Comparison of ENCODE assay signal across 25 mouse cellular contexts in the genomic region with DNA sequence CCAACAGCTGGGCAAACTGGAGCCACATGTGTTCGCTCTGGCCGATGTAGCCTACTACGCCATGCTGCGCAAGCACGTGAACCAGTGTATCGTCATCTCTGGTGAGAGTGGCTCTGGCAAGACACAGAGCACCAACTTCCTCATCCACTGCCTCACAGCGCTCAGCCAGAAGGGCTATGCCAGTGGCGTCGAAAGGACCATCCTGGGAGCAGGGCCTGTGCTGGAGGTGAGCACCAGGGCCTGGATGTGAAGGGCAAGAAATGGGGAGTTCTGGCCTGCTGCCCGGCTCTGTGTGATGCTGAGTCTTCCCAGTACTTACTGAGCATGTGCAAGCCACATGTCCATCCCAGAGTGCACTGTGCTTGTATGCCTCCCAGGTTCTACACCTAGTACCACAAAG. TPM values are rescaled to one million over a fixed set of nuclear protein-coding genes. Genes with fewer than 3 reads are reported as not detected.
DNase-seq lines count a peak whose midpoint lies in the region; ATAC-seq and TF ChIP-seq lines count a peak whose summit lies in the region.
"Had no signal": no experiment of that assay in that cellular context is flagged by ENCODE, and none has a peak within 500 bp of the region (broad histone marks: within the 10 kb centered on the region; RNA-seq: fewer than 3 reads in every experiment).

No protein-coding gene starts in this region.

- no peak for DNase-seq in gastrocnemius, adult 2 months
- no peak for DNase-seq in gastrocnemius, adult 18-20 months (ENCODE audit: low spot score)
- no peak for DNase-seq in heart, postnatal 0 days (ENCODE audit: low spot score)
- no peak for DNase-seq in heart, adult 2 months
- no peak for DNase-seq in yolk sac, embryonic 10.5 days (ENCODE audit: low spot score)
- DNase-seq: adrenal gland, postnatal 10 days; adrenal gland, postnatal 36 days; cerebellum, adult 11 months; cerebellum, adult 2 months; cerebellum, adult 9-11 months; cerebellum, postnatal 25 days; forebrain, postnatal 0 days; gastrocnemius, postnatal 14 days; heart, adult 18-20 months; heart, postnatal 10 days had no signal

- intact Hi-C loops in gastrocnemius, adult 2 months (cut with DNase I), result no loop called here
- intact Hi-C loops in heart, adult 2 months (cut with DNase I), result no loop called here

- ATAC-seq in heart, postnatal 0 days (ENCODE audit: insufficient read depth, low read depth), result 0 out of 2 replicates have a peak, but pooled peaks have one; percentile 7
- ATAC-seq: forebrain, embryonic 14.5 days; forebrain, postnatal 0 days; intestine, postnatal 0 days; Patski had no signal

- H3K36me3 ChIP-seq in heart, postnatal 0 days (replicated peaks; ENCODE audit: control insufficient read depth, insufficient read depth, low read length), result peaks cover 34% of the 10 kb centered on the region
- no peaks in the 10 kb centered on the region for H3K36me3 ChIP-seq in heart, adult 2 months (ENCODE audit: control insufficient read depth, insufficient read depth, low read length)
- H3K36me3 ChIP-seq in E14TG2a.4 (ENCODE audit: insufficient read depth, low read length), result peaks cover 59% of the 10 kb centered on the region

- no peak overlapping the region for H3K4me2 ChIP-seq in heart, postnatal 0 days (ENCODE audit: low read depth, low read length)
- H3K4me2 ChIP-seq: embryonic facial prominence, embryonic 12.5 days; embryonic facial prominence, embryonic 15.5 days; hindbrain, embryonic 12.5 days; hindbrain, embryonic 15.5 days had no signal

- H3K9ac ChIP-seq in heart, postnatal 0 days (replicated peaks; ENCODE audit: low read depth, low read length), result no peak overlapping the region; the same call in 1 of the 2 replicates
- H3K9ac ChIP-seq in heart, adult 2 months (ENCODE audit: low read depth, low read length), result no peak overlapping the region
- H3K9ac ChIP-seq: embryonic facial prominence, embryonic 12.5 days; embryonic facial prominence, embryonic 15.5 days; forebrain, postnatal 0 days; hindbrain, embryonic 12.5 days; hindbrain, embryonic 15.5 days had no signal

- no peak for TF ChIP-seq EP300 in heart, postnatal 0 days (IDR thresholded peaks at IDR 0.05; ENCODE audit: low read depth)
- no peak for TF ChIP-seq EP300 in heart, adult 2 months (IDR thresholded peaks at IDR 0.05; ENCODE audit: insufficient read depth, low read depth, low read length)

- no peak for TF ChIP-seq CTCF in gastrocnemius, adult 2 months (IDR thresholded peaks at IDR 0.05)
- no peak for TF ChIP-seq CTCF in heart, postnatal 0 days (IDR thresholded peaks at IDR 0.05; ENCODE audit: low read depth)
- no peak for TF ChIP-seq CTCF in heart, adult 2 months (IDR thresholded peaks at IDR 0.05)
- no peak for TF ChIP-seq CTCF in E14TG2a.4 (conservative IDR thresholded peaks at IDR 0.05; ENCODE audit: low read length)

- H3K79me2 ChIP-seq in heart, adult 2 months (replicated peaks; ENCODE audit: control insufficient read depth, insufficient read depth, low read length), result peaks cover 5% of the 10 kb centered on the region

- H3K9me3 ChIP-seq in heart, postnatal 0 days (replicated peaks; ENCODE audit: control insufficient read depth, low read length), result no peaks in the 10 kb centered on the region
- no peaks in the 10 kb centered on the region for H3K9me3 ChIP-seq in E14TG2a.4 (ENCODE audit: low read length)
- H3K9me3 ChIP-seq: embryonic facial prominence, embryonic 12.5 days; embryonic facial prominence, embryonic 15.5 days; G1E; heart, embryonic 10.5 days; hindbrain, embryonic 12.5 days; hindbrain, embryonic 15.5 days had no signal

- peak overlapping the region; percentile 8; the same call in 1 of the 2 replicates for H3K27ac ChIP-seq in gastrocnemius, adult 2 months
- no peak overlapping the region for H3K27ac ChIP-seq in heart, postnatal 0 days (ENCODE audit: low read depth)
- H3K27ac ChIP-seq in heart, adult 2 months, result no peak overlapping the region
- H3K27ac ChIP-seq: embryonic facial prominence, embryonic 12.5 days; embryonic facial prominence, embryonic 15.5 days; heart, embryonic 10.5 days; hindbrain, embryonic 12.5 days; hindbrain, embryonic 15.5 days had no signal

- peaks cover 5% of the 10 kb centered on the region for H3K4me1 ChIP-seq in heart, postnatal 0 days (ENCODE audit: control insufficient read depth, insufficient read depth)
- H3K4me1 ChIP-seq in heart, adult 2 months (ENCODE audit: control insufficient read depth, insufficient read depth, low read length), result peaks cover 11% of the 10 kb centered on the region
- peaks cover 16% of the 10 kb centered on the region for H3K4me1 ChIP-seq in E14TG2a.4 (replicated peaks; ENCODE audit: low read depth, low read length)
- H3K4me1 ChIP-seq: embryonic facial prominence, embryonic 12.5 days; embryonic facial prominence, embryonic 15.5 days; hindbrain, embryonic 12.5 days; hindbrain, embryonic 15.5 days had no signal

- WGBS in heart, postnatal 0 days, result 88% methylated on average over 10 of the region's 10 CpGs
- WGBS in heart, adult 2 months, result 95% methylated on average over 10 of the region's 10 CpGs

- no peaks in the 10 kb centered on the region for H3K27me3 ChIP-seq in heart, postnatal 0 days (ENCODE audit: control insufficient read depth, insufficient read depth, low read length)
- no peaks in the 10 kb centered on the region for H3K27me3 ChIP-seq in heart, adult 2 months (ENCODE audit: control insufficient read depth, insufficient read depth, low read length)
- H3K27me3 ChIP-seq in E14TG2a.4 (ENCODE audit: insufficient read depth, low read length), result no peaks in the 10 kb centered on the region
- H3K27me3 ChIP-seq: embryonic facial prominence, embryonic 12.5 days; embryonic facial prominence, embryonic 15.5 days; hindbrain, embryonic 12.5 days; hindbrain, embryonic 15.5 days; Patski had no signal

- TF ChIP-seq POLR2A in heart, adult 2 months (IDR thresholded peaks at IDR 0.05; ENCODE audit: insufficient read depth, low read depth, low read length), result no peak

- H3K4me3 ChIP-seq in gastrocnemius, adult 2 months, result no peak overlapping the region
- no peak overlapping the region for H3K4me3 ChIP-seq in heart, postnatal 0 days (ENCODE audit: low read depth, low read length)
- H3K4me3 ChIP-seq in heart, adult 2 months, result no peak overlapping the region
- peak overlapping the region; percentile 66; the same call in 1 of the 2 replicates for H3K4me3 ChIP-seq in E14TG2a.4 (replicated peaks; ENCODE audit: low read length)
- H3K4me3 ChIP-seq: embryonic facial prominence, embryonic 12.5 days; embryonic facial prominence, embryonic 15.5 days; heart, embryonic 10.5 days; hindbrain, embryonic 12.5 days; hindbrain, embryonic 15.5 days had no signal

RNA-seq across cellular contexts. Expression of a gene that starts 18.2 kb away (rescaled TPM):
- 1 to 10 TPM; 5.5 to 7.9 TPM for total RNA-seq in gastrocnemius, adult 2 months (2021)
- total RNA-seq in gastrocnemius, adult 18-20 months (2021), result 1 to 10 TPM; 4.5 to 5.1 TPM
- total RNA-seq in heart, postnatal 0 days (2014; rRNA removed; ENCODE audit: low replicate concordance), result 50.6 and 53.9 TPM in 2 replicates
- 58.3 and 64.3 TPM in 2 replicates for polyA plus RNA-seq in heart, postnatal 0 days (2015; fragmentation: Nextera tagmentation; extraction: Ambion mirVana)
- total RNA-seq in heart, adult 2 months (2021), result 10 to 100 TPM; 24.2 to 29.0 TPM
- polyA plus RNA-seq in heart, adult 2 months (2012; rRNA removed), result 11.9 and 12.1 TPM in 2 replicates

RNA-seq across cellular contexts. Expression of a gene that starts 18.4 kb away (rescaled TPM):
- total RNA-seq in gastrocnemius, adult 2 months (2021), result 1 to 10 TPM; 6.1 to 9.3 TPM
- 1 to 10 TPM; 8.4 to 8.5 TPM for total RNA-seq in gastrocnemius, adult 18-20 months (2021)
- total RNA-seq in heart, postnatal 0 days (2014; rRNA removed; ENCODE audit: low replicate concordance), result 35.0 and 40.7 TPM in 2 replicates
- polyA plus RNA-seq in heart, postnatal 0 days (2015; fragmentation: Nextera tagmentation; extraction: Ambion mirVana), result 6.7 and 7.1 TPM in 2 replicates
- total RNA-seq in heart, adult 2 months (2021), result 10 to 100 TPM; 20.1 to 22.8 TPM
- polyA plus RNA-seq in heart, adult 2 months (2012; rRNA removed), result 15.0 and 15.9 TPM in 2 replicates
